Mouse (Mus musculus): ENCODE results near the gene Cnst. TPM values are rescaled to one million over a fixed set of nuclear protein-coding genes. Genes with fewer than 3 reads are reported as not detected.

The Cnst gene
- polyA plus RNA-seq, 1 experiment = 12.7 TPM

GRCm38 (mm10) chr1:179568690-179569398, 22.7 kb downstream of the Cnst start:
- no peak for TF ChIP-seq CTCF (IDR thresholded peaks at IDR 0.05; ENCODE audit: extremely low read depth, insufficient read length, insufficient replicate concordance, low read depth, low read length)
- no peak for TF ChIP-seq POLR2A (IDR thresholded peaks at IDR 0.05; ENCODE audit: low read depth, low read length)
- no peaks in the 10 kb centered on the region for H3K36me3 ChIP-seq (ENCODE audit: control insufficient read depth, insufficient read depth, low read length)
- no peak overlapping the region for H3K4me3 ChIP-seq (ENCODE audit: low read depth, low read length)
- WGBS = 26% methylated on average over 4 of the region's 4 CpGs
- peaks cover 15% of the 10 kb centered on the region for H3K4me1 ChIP-seq (ENCODE audit: control insufficient read depth, insufficient read depth, insufficient read length, low read length)
- H3K27me3 ChIP-seq (ENCODE audit: control insufficient read depth, insufficient read depth, low read length) = no peaks in the 10 kb centered on the region
- H3K27ac ChIP-seq (ENCODE audit: insufficient read depth, low read depth, low read length) = peak overlapping the region; percentile 3; the same call in 1 of the 2 replicates

GRCm38 (mm10) chr1:179570482-179570881, 24.3 kb downstream of the Cnst start:
- 63% methylated on average over 1 of the region's 1 CpGs for WGBS
- H3K27ac ChIP-seq (ENCODE audit: insufficient read depth, low read depth, low read length) = 0 out of 2 replicates have a peak overlapping the region, but pooled peaks have one; percentile 7
- TF ChIP-seq POLR2A (IDR thresholded peaks at IDR 0.05; ENCODE audit: low read depth, low read length) = no peak
- no peak for TF ChIP-seq CTCF (IDR thresholded peaks at IDR 0.05; ENCODE audit: extremely low read depth, insufficient read length, insufficient replicate concordance, low read depth, low read length)

DNA sequence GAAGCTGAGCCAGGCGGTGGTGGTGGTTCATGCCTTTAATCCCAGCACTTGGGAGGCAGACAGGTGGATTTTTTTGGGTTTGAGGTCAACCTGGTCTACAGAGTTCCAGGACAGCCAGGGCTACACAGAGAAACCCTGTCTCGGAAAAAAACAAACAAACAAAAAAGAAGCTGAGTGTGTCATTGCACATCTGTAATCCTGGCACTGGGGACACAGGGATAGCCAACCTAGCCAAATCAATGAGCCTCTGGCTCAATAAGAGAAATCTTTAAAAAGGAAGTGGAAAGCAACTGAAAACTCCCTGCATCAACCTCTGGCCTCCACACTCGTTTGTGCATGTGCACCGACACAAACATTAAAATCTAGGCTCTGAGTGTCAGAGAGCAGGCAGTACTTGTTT, 25.5 kb downstream of the Cnst start:
- peaks cover 15% of the 10 kb centered on the region for H3K4me1 ChIP-seq (ENCODE audit: control insufficient read depth, insufficient read depth, insufficient read length, low read length)
- no peak overlapping the region for H3K4me3 ChIP-seq (ENCODE audit: low read depth, low read length)
- H3K36me3 ChIP-seq (ENCODE audit: control insufficient read depth, insufficient read depth, low read length) = no peaks in the 10 kb centered on the region
- WGBS = 80% methylated on average over 4 of the region's 4 CpGs
- H3K27ac ChIP-seq (ENCODE audit: insufficient read depth, low read depth, low read length) = no peak overlapping the region
- H3K27me3 ChIP-seq (ENCODE audit: control insufficient read depth, insufficient read depth, low read length) = no peaks in the 10 kb centered on the region
- TF ChIP-seq CTCF (IDR thresholded peaks at IDR 0.05; ENCODE audit: extremely low read depth, insufficient read length, insufficient replicate concordance, low read depth, low read length) = no peak

More at GRCm38 (mm10) chr1:179570482-179570881, 24.3 kb downstream of the Cnst start:
- no peaks in the 10 kb centered on the region for H3K36me3 ChIP-seq (ENCODE audit: control insufficient read depth, insufficient read depth, low read length)
- H3K27me3 ChIP-seq (ENCODE audit: control insufficient read depth, insufficient read depth, low read length) = no peaks in the 10 kb centered on the region
- H3K4me1 ChIP-seq (ENCODE audit: control insufficient read depth, insufficient read depth, insufficient read length, low read length) = peaks cover 15% of the 10 kb centered on the region
- no peak overlapping the region for H3K4me3 ChIP-seq (ENCODE audit: low read depth, low read length)

- H3K4me1 ChIP-seq (ENCODE audit: control insufficient read depth, insufficient read depth, insufficient read length, low read length) = peaks cover 7% of the 10 kb centered on the region; the same call in 1 of the 2 replicates
- TF ChIP-seq CTCF (IDR thresholded peaks at IDR 0.05; ENCODE audit: extremely low read depth, insufficient read length, insufficient replicate concordance, low read depth, low read length) (no peak), POLR2A (IDR thresholded peaks at IDR 0.05; ENCODE audit: low read depth, low read length) (no peak)
- H3K27me3 ChIP-seq (ENCODE audit: control insufficient read depth, insufficient read depth, low read length) = no peaks in the 10 kb centered on the region
- H3K4me3 ChIP-seq (ENCODE audit: low read depth, low read length) = no peak overlapping the region
- 0 out of 2 replicates have a peak overlapping the region, but pooled peaks have one; percentile 9 for H3K27ac ChIP-seq (ENCODE audit: insufficient read depth, low read depth, low read length)
- 75% methylated on average over 6 of the region's 6 CpGs for WGBS
- no peaks in the 10 kb centered on the region for H3K36me3 ChIP-seq (ENCODE audit: control insufficient read depth, insufficient read depth, low read length)
These were observed 27.6 kb downstream of the Cnst start for GRCm38 (mm10) chr1:179573650-179574206.

GRCm38 (mm10) chr1:179578625-179579024, 32.5 kb downstream of the Cnst start:
- H3K4me3 ChIP-seq (ENCODE audit: low read depth, low read length) = no peak overlapping the region
- peaks cover 3% of the 10 kb centered on the region for H3K4me1 ChIP-seq (ENCODE audit: control insufficient read depth, insufficient read depth, insufficient read length, low read length)
- H3K27ac ChIP-seq (ENCODE audit: insufficient read depth, low read depth, low read length) = no peak overlapping the region
- WGBS = 49% methylated on average over 6 of the region's 6 CpGs
- H3K27me3 ChIP-seq (ENCODE audit: control insufficient read depth, insufficient read depth, low read length) = no peaks in the 10 kb centered on the region
- TF ChIP-seq CTCF (IDR thresholded peaks at IDR 0.05; ENCODE audit: extremely low read depth, insufficient read length, insufficient replicate concordance, low read depth, low read length) = no peak
- no peak for TF ChIP-seq POLR2A (IDR thresholded peaks at IDR 0.05; ENCODE audit: low read depth, low read length)
- peaks cover 6% of the 10 kb centered on the region; the same call in 1 of the 2 replicates for H3K36me3 ChIP-seq (ENCODE audit: control insufficient read depth, insufficient read depth, low read length)

GRCm38 (mm10) chr1:179580200-179580599, 34.0 kb downstream of the Cnst start:
- no peaks in the 10 kb centered on the region for H3K27me3 ChIP-seq (ENCODE audit: control insufficient read depth, insufficient read depth, low read length)
- H3K27ac ChIP-seq (ENCODE audit: insufficient read depth, low read depth, low read length) = no peak overlapping the region
- 25% methylated on average over 8 of the region's 8 CpGs for WGBS
- H3K4me1 ChIP-seq (ENCODE audit: control insufficient read depth, insufficient read depth, insufficient read length, low read length) = peaks cover 3% of the 10 kb centered on the region
- no peak overlapping the region for H3K4me3 ChIP-seq (ENCODE audit: low read depth, low read length)
- H3K36me3 ChIP-seq (ENCODE audit: control insufficient read depth, insufficient read depth, low read length) = peaks cover 6% of the 10 kb centered on the region; the same call in 1 of the 2 replicates
- no peak for TF ChIP-seq POLR2A (IDR thresholded peaks at IDR 0.05; ENCODE audit: low read depth, low read length)
- no peak for TF ChIP-seq CTCF (IDR thresholded peaks at IDR 0.05; ENCODE audit: extremely low read depth, insufficient read length, insufficient replicate concordance, low read depth, low read length)

DNA sequence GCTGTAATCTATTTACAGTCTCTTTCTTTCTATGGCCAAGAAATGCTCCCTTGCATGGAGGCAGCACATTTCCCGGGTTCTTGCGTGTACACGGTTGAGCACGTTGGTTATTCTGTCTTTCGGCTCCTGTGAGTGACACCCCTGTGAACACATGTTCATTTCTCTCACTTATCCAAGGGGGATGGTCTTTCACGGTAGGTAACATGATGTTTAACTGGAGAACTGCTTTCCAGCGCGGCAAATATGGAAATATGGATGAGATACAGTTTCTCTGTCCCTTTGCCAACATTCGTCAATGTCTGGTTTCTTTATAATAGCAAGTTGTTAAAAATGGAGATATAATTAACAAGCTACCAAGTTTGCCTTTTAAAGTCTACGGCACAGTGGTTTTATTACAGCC, 35.3 kb downstream of the Cnst start:
- WGBS = 45% methylated on average over 10 of the region's 10 CpGs
- Histone ChIP-seq H3K27me3 (ENCODE audit: control insufficient read depth, insufficient read depth, low read length) (no peaks in the 10 kb centered on the region), H3K27ac (ENCODE audit: insufficient read depth, low read depth, low read length) (peak overlapping the region; percentile 60; the same call in 1 of the 2 replicates), H3K36me3 (ENCODE audit: control insufficient read depth, insufficient read depth, low read length) (peaks cover 6% of the 10 kb centered on the region; the same call in 1 of the 2 replicates), H3K4me1 (ENCODE audit: control insufficient read depth, insufficient read depth, insufficient read length, low read length) (peaks cover 11% of the 10 kb centered on the region), H3K4me3 (ENCODE audit: low read depth, low read length) (no peak overlapping the region)
- no peak for TF ChIP-seq POLR2A (IDR thresholded peaks at IDR 0.05; ENCODE audit: low read depth, low read length)
- no peak for TF ChIP-seq CTCF (IDR thresholded peaks at IDR 0.05; ENCODE audit: extremely low read depth, insufficient read length, insufficient replicate concordance, low read depth, low read length)

Measured in small intestine, adult 2 months (tissue).